Mouse (Mus musculus) heart, adult 10 weeks (tissue): ENCODE results near the gene Tmprss13. TPM values are rescaled to one million over a fixed set of nuclear protein-coding genes. Genes with fewer than 3 reads are reported as not detected.

Experiments
- polyA plus RNA-seq: library from polyadenylated mRNA; stranded (reverse); fragments of 350-450 nt; fragmentation: Illumina TruSeq; extraction: RNeasy Lipid Tissue Mini Kit (QIAGEN cat#74804); gene quantifications from one replicate; pipeline ENCODE4 v1.2.3, GENCODE M21; 2014; ENCODE audit warnings: low read depth, low replicate concordance

Gene Tmprss13
- 1.9 TPM for polyA plus RNA-seq

GRCm38 (mm10) chr9:45318855-45319254, at the start of gene Tmprss13:
TSS of gene Tmprss13 (plus strand) at chr9:45319100.

DNA sequence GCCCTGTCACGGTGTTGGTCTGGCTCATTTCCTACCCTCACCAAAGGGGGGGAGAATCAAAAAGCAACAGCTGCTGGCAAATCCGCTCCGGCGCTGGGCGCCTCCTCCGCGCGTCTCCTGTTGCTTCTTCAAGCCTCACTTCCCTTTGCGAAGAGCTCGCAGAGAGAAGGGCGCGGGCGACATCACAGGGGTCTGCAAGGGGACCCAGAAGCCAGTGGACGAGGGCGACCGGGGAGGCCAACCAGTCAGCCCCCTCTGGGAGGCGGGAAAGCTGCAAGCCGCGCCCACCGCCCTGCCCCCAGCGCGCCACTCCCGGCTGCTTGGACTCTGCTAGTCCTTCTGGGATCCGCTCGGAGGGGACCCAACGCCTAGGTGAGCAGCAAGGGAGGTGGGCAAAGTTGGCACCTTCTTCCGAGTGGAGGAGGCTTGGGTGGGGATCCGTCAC, 51.2 kb downstream of the Tmprss13 start, which contains the start of gene Fxyd6:
TSS of gene Fxyd6 (plus strand) at position 69 of the 445 bp plus-strand sequence.

Other genes with a start within 250 kb of the Tmprss13 start
- gene Jaml, start 239.9 kb upstream of the Tmprss13 start, polyA plus RNA-seq = 0.42 TPM
- 0.24 TPM for gene Scn2b, start 201.3 kb upstream of the Tmprss13 start, polyA plus RNA-seq
- 13.2 TPM for gene Scn4b, start 180.7 kb upstream of the Tmprss13 start, polyA plus RNA-seq
- not detected for gene BC049352, start 137.1 kb upstream of the Tmprss13 start, polyA plus RNA-seq
- not detected for gene Tmprss4, start 115.0 kb upstream of the Tmprss13 start, polyA plus RNA-seq
- 2.6 TPM for gene Il10ra, start 50.0 kb upstream of the Tmprss13 start, polyA plus RNA-seq
- gene Fxyd6, start 51.1 kb downstream of the Tmprss13 start, polyA plus RNA-seq = 31.1 TPM
- gene Fxyd2, start 80.6 kb downstream of the Tmprss13 start, polyA plus RNA-seq = 4.1 TPM
- not detected for gene Dscaml1, start 107.5 kb downstream of the Tmprss13 start, polyA plus RNA-seq